Mouse (Mus musculus) cerebellum, adult 2 months (tissue): ENCODE results near the gene Gria2. TPM values are rescaled to one million over a fixed set of nuclear protein-coding genes. Genes with fewer than 3 reads are reported as not detected.

Experiments used
- DNase-seq, 2 experiments: peaks; one replicate each; pipeline ENCODE4 v3.0.0; 2021
- H3K27ac ChIP-seq: fragments of 200-500 bp; 2 replicates; pipeline ENCODE4 v1.5.1; 2012; ENCODE audit warnings: low read length, control low read depth, inconsistent platforms; ENCODE audit not compliant: insufficient read depth
- H3K27me3 ChIP-seq: fragments of 200-500 bp; 2 replicates; pipeline ENCODE4 v1.6.1; 2012; ENCODE audit warnings: inconsistent platforms, mild to moderate bottlenecking, low read length, moderate library complexity; ENCODE audit not compliant: control insufficient read depth, insufficient read depth
- H3K4me1 ChIP-seq: fragments of 200-500 bp; 2 replicates; pipeline ENCODE4 v1.6.1; 2011; ENCODE audit warnings: low read length; ENCODE audit not compliant: control insufficient read depth, insufficient read depth
- H3K4me3 ChIP-seq: fragments of 200-500 bp; replicated peaks from 2 replicates; pipeline ENCODE3; 2011; ENCODE audit warnings: mild to moderate bottlenecking, low read depth, low read length, control low read depth; ENCODE audit not compliant: insufficient read depth
- CTCF ChIP-seq: fragments of 200-500 bp; IDR thresholded peaks from 2 replicates; pipeline ENCODE4 v1.5.1; 2011; ENCODE audit warnings: low read depth, mild to moderate bottlenecking, control low read depth, low read length, moderate library complexity, borderline replicate concordance; ENCODE audit not compliant: insufficient read depth
- POLR2A ChIP-seq: fragments of 200-500 bp; IDR thresholded peaks from 2 replicates; pipeline ENCODE4 v1.6.1; 2011; ENCODE audit warnings: low read length, control low read depth, borderline replicate concordance; ENCODE audit not compliant: insufficient read depth
- WGBS: fragments of 180-500 bp; shearing (Covaris S2); methylation state at CpG from one replicate; pipeline ENCODE4 v1.1.7; 2018; 5-methylcytosine and 5-hydroxymethylcytosine counted together
- polyA plus RNA-seq: library from polyadenylated mRNA; depleted of rRNA; stranded (reverse); fragments of >200 nt; gene quantifications from 2 replicates; pipeline ENCODE4 v1.2.3, GENCODE M21; 2012

Gene Gria2
- polyA plus RNA-seq, 1 experiment = 127 TPM

GRCm38 (mm10) chr3:80774005-80774764 lies 28.4 kb downstream of the Gria2 start:
- H3K27me3 ChIP-seq = no peaks in the 10 kb centered on the region
- 55% methylated on average over 4 of the region's 4 CpGs for whole genome bisulfite sequencing
- no peak for DNase-seq
- H3K4me3 ChIP-seq = no peak overlapping the region
- no peak overlapping the region for H3K27ac ChIP-seq
- H3K4me1 ChIP-seq = peaks cover 2% of the 10 kb centered on the region; the same call in 1 of the 2 replicates
- TF ChIP-seq POLR2A (no peak), CTCF (no peak)

- H3K4me1 ChIP-seq = peaks cover 2% of the 10 kb centered on the region; the same call in 1 of the 2 replicates
- TF ChIP-seq CTCF = no peak
- TF ChIP-seq POLR2A = no peak
- no peaks in the 10 kb centered on the region for H3K27me3 ChIP-seq
- no peak overlapping the region for H3K27ac ChIP-seq
- no peak for DNase-seq
- no peak overlapping the region for H3K4me3 ChIP-seq
- 96% methylated on average over 4 of the region's 4 CpGs for WGBS
Measured at GRCm38 (mm10) chr3:80773232-80773631, 29.4 kb downstream of the Gria2 start.

GRCm38 (mm10) chr3:80769506-80770235 lies 33.0 kb downstream of the Gria2 start:
- TF ChIP-seq CTCF (no peak), POLR2A (no peak)
- peaks cover 2% of the 10 kb centered on the region; the same call in 1 of the 2 replicates for H3K4me1 ChIP-seq
- H3K27me3 ChIP-seq = no peaks in the 10 kb centered on the region
- DNase-seq = peak; percentile 83 to 94
- no peak overlapping the region for H3K27ac ChIP-seq
- 9% methylated on average over 5 of the region's 5 CpGs for WGBS
- H3K4me3 ChIP-seq = no peak overlapping the region

GRCm38 (mm10) chr3:80758955-80759354 lies 43.7 kb downstream of the Gria2 start:
- Histone ChIP-seq H3K4me1 (peaks cover 5% of the 10 kb centered on the region; the same call in 1 of the 2 replicates), H3K27ac (no peak overlapping the region), H3K27me3 (no peaks in the 10 kb centered on the region), H3K4me3 (no peak overlapping the region)
- TF ChIP-seq CTCF (no peak), POLR2A (no peak)
- DNase-seq = peak in 1 of 2 experiments; percentile 46
- WGBS = 21% methylated on average over 4 of the region's 4 CpGs

GRCm38 (mm10) chr3:80758363-80758762 lies 44.3 kb downstream of the Gria2 start:
- Histone ChIP-seq H3K27me3 (no peaks in the 10 kb centered on the region), H3K4me1 (peaks cover 5% of the 10 kb centered on the region; the same call in 1 of the 2 replicates), H3K4me3 (no peak overlapping the region), H3K27ac (no peak overlapping the region)
- 95% methylated on average over 2 of the region's 2 CpGs for WGBS
- TF ChIP-seq POLR2A (no peak), CTCF (no peak)
- DNase-seq = no peak

GRCm38 (mm10) chr3:80750786-80751185 lies 51.8 kb downstream of the Gria2 start:
- Histone ChIP-seq H3K4me1 (no peaks in the 10 kb centered on the region), H3K27ac (no peak overlapping the region), H3K4me3 (no peak overlapping the region), H3K27me3 (no peaks in the 10 kb centered on the region)
- no peak for DNase-seq
- TF ChIP-seq POLR2A = no peak

GRCm38 (mm10) chr3:80725205-80725604 lies 77.4 kb downstream of the Gria2 start:
- 8% methylated on average over 3 of the region's 3 CpGs for WGBS
- Histone ChIP-seq H3K4me1 (peaks cover 8% of the 10 kb centered on the region; the same call in 1 of the 2 replicates), H3K27me3 (no peaks in the 10 kb centered on the region), H3K4me3 (no peak overlapping the region), H3K27ac (no peak overlapping the region)
- TF ChIP-seq POLR2A (no peak), CTCF (no peak)
- peak; percentile 31 to 68 for DNase-seq

- Histone ChIP-seq H3K4me3 (no peak overlapping the region), H3K27me3 (no peaks in the 10 kb centered on the region), H3K27ac (no peak overlapping the region), H3K4me1 (no peaks in the 10 kb centered on the region)
- no peak for DNase-seq
- TF ChIP-seq POLR2A (no peak), CTCF (no peak)
- 74% methylated on average over 3 of the region's 3 CpGs for WGBS
Measured at GRCm38 (mm10) chr3:80713123-80713522, 89.5 kb downstream of the Gria2 start.

GRCm38 (mm10) chr3:80708992-80709391 lies 93.6 kb downstream of the Gria2 start:
- DNase-seq = no peak
- no peaks in the 10 kb centered on the region for H3K4me1 ChIP-seq
- no peak for TF ChIP-seq POLR2A
- TF ChIP-seq CTCF = no peak
- H3K4me3 ChIP-seq = no peak overlapping the region
- H3K27ac ChIP-seq = no peak overlapping the region
- H3K27me3 ChIP-seq = no peaks in the 10 kb centered on the region
